Mouse (Mus musculus) midbrain, embryonic 16.5 days (tissue): ENCODE data around the gene Atp13a3. TPM values are rescaled to one million over a fixed set of nuclear protein-coding genes. Genes with fewer than 3 reads are reported as not detected.

ENCODE experiments used
- ATAC-seq: fragments of 200-750 bp; cut with Nextera tagmentation; 2 replicates; pipeline ENCODE4 v1.8.0; 2017; ENCODE audit warnings: moderate TSS enrichment
- H3K27ac ChIP-seq: fragments of 300-500 bp; sonication (generic); 2 replicates; pipeline ENCODE4 v1.5.1; 2014; ENCODE audit warnings: mild to moderate bottlenecking, low read length, mixed read lengths
- H3K27me3 ChIP-seq: fragments of 300-500 bp; sonication (generic); 2 replicates; pipeline ENCODE4 v1.6.1; 2014; ENCODE audit warnings: low read depth, low read length, mixed read lengths; ENCODE audit not compliant: control insufficient read depth, insufficient read depth
- H3K36me3 ChIP-seq: fragments of 300-500 bp; sonication (generic); 2 replicates; pipeline ENCODE4 v1.6.1; 2014; ENCODE audit warnings: mild to moderate bottlenecking, low read length, moderate library complexity, mixed read lengths; ENCODE audit not compliant: control insufficient read depth, insufficient read depth
- H3K4me1 ChIP-seq: fragments of 300-500 bp; sonication (generic); 2 replicates; pipeline ENCODE4 v1.6.1; 2014; ENCODE audit warnings: mild to moderate bottlenecking, low read length, mixed read lengths; ENCODE audit not compliant: control insufficient read depth, insufficient read depth
- H3K4me2 ChIP-seq: fragments of 300-500 bp; sonication (generic); 2 replicates; pipeline ENCODE4 v1.6.1; 2014; ENCODE audit warnings: mild to moderate bottlenecking, low read length, mixed read lengths
- H3K4me3 ChIP-seq: fragments of 300-500 bp; sonication (generic); 2 replicates; pipeline ENCODE4 v1.5.1; 2014; ENCODE audit warnings: low read depth, mild to moderate bottlenecking, low read length, moderate library complexity, mixed read lengths
- H3K9ac ChIP-seq: fragments of 300-500 bp; sonication (generic); 2 replicates; pipeline ENCODE4 v1.6.1; 2014; ENCODE audit warnings: low read depth, low read length, mixed read lengths
- H3K9me3 ChIP-seq: fragments of 300-500 bp; sonication (generic); replicated peaks from 2 replicates; pipeline ENCODE4 v1.6.1; 2014; ENCODE audit warnings: mild to moderate bottlenecking, low read length, mixed read lengths; ENCODE audit not compliant: control insufficient read depth, poor library complexity, severe bottlenecking
- WGBS: fragments of 180-500 bp; shearing (Covaris S2); extraction: QIAGEN DNeasy Blood & Tissue Kit; methylation state at CpG from one replicate; pipeline ENCODE4 v1.1.7; 2014; 5-methylcytosine and 5-hydroxymethylcytosine counted together
- polyA plus RNA-seq: library from polyadenylated mRNA; unstranded; fragments of >200 nt; fragmentation: Nextera tagmentation; extraction: Ambion mirVana; gene quantifications from 2 replicates; pipeline ENCODE4 v1.2.1, GENCODE M21; 2015

The Atp13a3 gene
- polyA plus RNA-seq, 1 experiment from 2014 or later: 7.5 TPM

GRCm38 (mm10) chr16:30285701-30286100 is 120.1 kb downstream of the Atp13a3 start:
- no peak overlapping the region for H3K9ac ChIP-seq
- H3K36me3 ChIP-seq: no peaks in the 10 kb centered on the region
- ATAC-seq: no peak
- H3K4me1 ChIP-seq: peaks cover 3% of the 10 kb centered on the region; the same call in 1 of the 2 replicates
- H3K27ac ChIP-seq: no peak overlapping the region
- no peaks in the 10 kb centered on the region for H3K9me3 ChIP-seq
- 63% methylated on average over 4 of the region's 4 CpGs for WGBS
- H3K4me3 ChIP-seq: no peak overlapping the region
- H3K27me3 ChIP-seq: peaks cover 16% of the 10 kb centered on the region
- no peak overlapping the region for H3K4me2 ChIP-seq

GRCm38 (mm10) chr16:30283743-30284337 is 121.9 kb downstream of the Atp13a3 start:
- WGBS: 1% methylated on average over 15 of the region's 15 CpGs
- Histone ChIP-seq H3K36me3 (no peaks in the 10 kb centered on the region), H3K27ac (no peak overlapping the region), H3K27me3 (peaks cover 16% of the 10 kb centered on the region), H3K4me2 (peak overlapping the region; percentile 50), H3K9ac (peak overlapping the region; percentile 42), H3K4me1 (peaks cover 3% of the 10 kb centered on the region; the same call in 1 of the 2 replicates), H3K4me3 (peak overlapping the region; percentile 18; the same call in 1 of the 2 replicates), H3K9me3 (no peaks in the 10 kb centered on the region)
- peak; percentile 68 for ATAC-seq

GRCm38 (mm10) chr16:30282844-30283495 is 122.8 kb downstream of the Atp13a3 start, which contains the start of gene Lrrc15:
Gene Lrrc15 (minus strand): TSS chr16:30283256.
- peaks cover 16% of the 10 kb centered on the region for H3K27me3 ChIP-seq
- peak within 1 kb of the TSS; percentile 42 for H3K9ac ChIP-seq
- peak within 1 kb of the TSS; percentile 21 for H3K4me3 ChIP-seq
- H3K4me1 ChIP-seq: peaks cover 3% of the 10 kb centered on the region; the same call in 1 of the 2 replicates
- no peak within 1 kb of the TSS for H3K27ac ChIP-seq
- WGBS: 8% methylated on average over 34 of the region's 34 CpGs
- peak; percentile 47; the same call in 1 of the 2 replicates for ATAC-seq
- peak within 1 kb of the TSS; percentile 50 for H3K4me2 ChIP-seq
- no peaks in the 10 kb centered on the region for H3K9me3 ChIP-seq
- no peaks in the 10 kb centered on the region for H3K36me3 ChIP-seq

GRCm38 (mm10) chr16:30280676-30281297 is 125.0 kb downstream of the Atp13a3 start:
- Histone ChIP-seq H3K4me2 (no peak overlapping the region), H3K27me3 (peaks cover 16% of the 10 kb centered on the region), H3K9ac (no peak overlapping the region), H3K27ac (no peak overlapping the region), H3K4me1 (peaks cover 3% of the 10 kb centered on the region; the same call in 1 of the 2 replicates), H3K36me3 (no peaks in the 10 kb centered on the region), H3K4me3 (no peak overlapping the region), H3K9me3 (no peaks in the 10 kb centered on the region)
- no peak for ATAC-seq
- 9% methylated on average over 4 of the region's 4 CpGs for WGBS

GRCm38 (mm10) chr16:30278406-30278805 is 127.4 kb downstream of the Atp13a3 start:
- H3K27ac ChIP-seq: no peak overlapping the region
- H3K27me3 ChIP-seq: peaks cover 16% of the 10 kb centered on the region
- H3K9ac ChIP-seq: no peak overlapping the region
- no peak for ATAC-seq
- no peak overlapping the region for H3K4me3 ChIP-seq
- H3K4me1 ChIP-seq: no peaks in the 10 kb centered on the region
- no peak overlapping the region for H3K4me2 ChIP-seq
- H3K9me3 ChIP-seq: no peaks in the 10 kb centered on the region
- no peaks in the 10 kb centered on the region for H3K36me3 ChIP-seq
- whole genome bisulfite sequencing: 84% methylated on average over 11 of the region's 11 CpGs

GRCm38 (mm10) chr16:30275558-30276340 is 130.0 kb downstream of the Atp13a3 start:
- no peak overlapping the region for H3K27ac ChIP-seq
- no peak for ATAC-seq
- no peak overlapping the region for H3K9ac ChIP-seq
- WGBS: 77% methylated on average over 15 of the region's 15 CpGs
- no peaks in the 10 kb centered on the region for H3K9me3 ChIP-seq
- no peak overlapping the region for H3K4me2 ChIP-seq
- no peaks in the 10 kb centered on the region for H3K36me3 ChIP-seq
- no peak overlapping the region for H3K4me3 ChIP-seq
- no peaks in the 10 kb centered on the region for H3K4me1 ChIP-seq
- H3K27me3 ChIP-seq: no peaks in the 10 kb centered on the region; the same call in 1 of the 2 replicates

GRCm38 (mm10) chr16:30273065-30273464 is 132.7 kb downstream of the Atp13a3 start:
- Histone ChIP-seq H3K9me3 (no peaks in the 10 kb centered on the region), H3K27ac (no peak overlapping the region), H3K4me3 (no peak overlapping the region), H3K27me3 (no peaks in the 10 kb centered on the region), H3K4me1 (no peaks in the 10 kb centered on the region), H3K4me2 (no peak overlapping the region), H3K36me3 (no peaks in the 10 kb centered on the region), H3K9ac (no peak overlapping the region)
- no peak for ATAC-seq
- 92% methylated on average over 8 of the region's 8 CpGs for WGBS

GRCm38 (mm10) chr16:30271941-30272595 is 133.7 kb downstream of the Atp13a3 start:
- H3K9me3 ChIP-seq: no peaks in the 10 kb centered on the region
- no peak for ATAC-seq
- H3K36me3 ChIP-seq: no peaks in the 10 kb centered on the region
- H3K4me2 ChIP-seq: no peak overlapping the region
- H3K4me3 ChIP-seq: no peak overlapping the region
- WGBS: 41% methylated on average over 6 of the region's 6 CpGs
- H3K27me3 ChIP-seq: no peaks in the 10 kb centered on the region
- H3K9ac ChIP-seq: no peak overlapping the region
- H3K27ac ChIP-seq: no peak overlapping the region
- no peaks in the 10 kb centered on the region for H3K4me1 ChIP-seq
